Mouse (Mus musculus) MEL (cell line): ENCODE data around the gene Rimklb. TPM values are rescaled to one million over a fixed set of nuclear protein-coding genes. Genes with fewer than 3 reads are reported as not detected.

ENCODE experiments used
- DNase-seq: peaks from one replicate; pipeline ENCODE4 v3.0.0; 2011; ENCODE audit warnings: low read depth, low spot score
- H3K27ac ChIP-seq: 2 replicates; pipeline ENCODE4 v1.5.1; 2012; ENCODE audit warnings: low read depth, mild to moderate bottlenecking, control low read depth, low read length, moderate library complexity; ENCODE audit not compliant: control insufficient read depth
- H3K27me3 ChIP-seq, 2 experiments: fragments of 150-350 bp in 1 of 2; sonication (generic) in 1 of 2; 2 replicates each; pipeline ENCODE4 v1.6.1; 2012; ENCODE audit warnings: low read length in 2 of 2, mild to moderate bottlenecking in 2 of 2, improper control_type of control experiment in 1 of 2, moderate library complexity in 1 of 2; ENCODE audit not compliant: insufficient read depth in 2 of 2, control insufficient read depth in 1 of 2
- H3K36me3 ChIP-seq, 2 experiments: 2 replicates each; pipeline ENCODE4 v1.6.1; 2012 to 2014; ENCODE audit warnings: low read length in 2 of 2, improper control_type of control experiment in 1 of 2, inconsistent platforms in 1 of 2, mild to moderate bottlenecking in 1 of 2; ENCODE audit not compliant: insufficient read depth in 2 of 2, control insufficient read depth in 1 of 2
- H3K4me1 ChIP-seq, 2 experiments: fragments of 150-350 bp in 1 of 2; sonication (generic) in 1 of 2; 2 replicates each; pipeline ENCODE4 v1.6.1; 2012; ENCODE audit warnings: low read length in 2 of 2, improper control_type of control experiment in 1 of 2, mild to moderate bottlenecking in 1 of 2; ENCODE audit not compliant: insufficient read depth in 2 of 2, control insufficient read depth in 1 of 2
- H3K4me3 ChIP-seq, 2 experiments: fragments of 150-350 bp in 1 of 2; sonication (generic) in 1 of 2; 2 replicates each; pipeline ENCODE4 v1.5.1; 2012; ENCODE audit warnings: low read depth in 2 of 2, low read length in 2 of 2, mild to moderate bottlenecking in 2 of 2, moderate library complexity in 2 of 2, control low read depth in 1 of 2, improper control_type of control experiment in 1 of 2; ENCODE audit not compliant: control insufficient read depth in 1 of 2, insufficient read depth in 1 of 2
- H3K79me2 ChIP-seq: 2 replicates; pipeline ENCODE4 v1.6.1; 2012; ENCODE audit warnings: mild to moderate bottlenecking, low read length, moderate library complexity; ENCODE audit not compliant: control insufficient read depth, poor library complexity, insufficient read depth
- H3K9ac ChIP-seq: 2 replicates; pipeline ENCODE4 v1.6.1; 2012; ENCODE audit warnings: low read depth, mild to moderate bottlenecking, control low read depth, low read length, moderate library complexity; ENCODE audit not compliant: control insufficient read depth, poor library complexity, severe bottlenecking
- H3K9me3 ChIP-seq: fragments of 150-350 bp; sonication (generic); replicated peaks from 2 replicates; pipeline ENCODE4 v1.6.1; 2012; ENCODE audit warnings: mild to moderate bottlenecking, low read length, improper control_type of control experiment, moderate library complexity; ENCODE audit not compliant: insufficient read depth
- CTCF ChIP-seq, 3 experiments: IDR thresholded peaks in 2 of 3; conservative IDR thresholded peaks in 1 of 3; 2 replicates each; pipeline ENCODE4 v1.5.1; 2011 to 2012; ENCODE audit warnings: low read length in 3 of 3, low read depth in 2 of 3, mild to moderate bottlenecking in 2 of 3, improper control_type of control experiment in 1 of 3, inconsistent platforms in 1 of 3, mixed read lengths in 1 of 3, moderate library complexity in 1 of 3; ENCODE audit not compliant: control insufficient read depth in 1 of 3, insufficient read depth in 1 of 3, poor library complexity in 1 of 3, severe bottlenecking in 1 of 3
- E2F4 ChIP-seq: IDR thresholded peaks from 2 replicates; pipeline ENCODE4 v1.6.1; 2011; ENCODE audit warnings: low read depth, low read length, improper control_type of control experiment, borderline replicate concordance
- ELF1 ChIP-seq: IDR thresholded peaks from 2 replicates; pipeline ENCODE4 v1.6.1; 2014; ENCODE audit warnings: low read depth, mild to moderate bottlenecking, inconsistent platforms, low read length, improper control_type of control experiment, moderate library complexity
- EP300 ChIP-seq, 2 experiments: IDR thresholded peaks; 2 replicates each; pipeline ENCODE4 v1.6.1; 2011; ENCODE audit warnings: improper control_type of control experiment in 2 of 2, low read length in 2 of 2, low read depth in 1 of 2, mild to moderate bottlenecking in 1 of 2
- ETS1 ChIP-seq: IDR thresholded peaks from 2 replicates; pipeline ENCODE4 v1.6.1; 2012; ENCODE audit warnings: low read depth, mild to moderate bottlenecking, inconsistent platforms, low read length, improper control_type of control experiment, moderate library complexity
- GABPA ChIP-seq: IDR thresholded peaks from 2 replicates; pipeline ENCODE4 v1.6.1; 2012; ENCODE audit warnings: low read depth, mild to moderate bottlenecking, inconsistent platforms, low read length, improper control_type of control experiment, moderate library complexity
- GATA1 ChIP-seq: IDR thresholded peaks from 2 replicates; pipeline ENCODE4 v1.6.1; 2011; ENCODE audit warnings: low read depth, low read length, improper control_type of control experiment
- JUND ChIP-seq: IDR thresholded peaks from 2 replicates; pipeline ENCODE4 v1.6.1; 2011; ENCODE audit warnings: low read depth, mild to moderate bottlenecking, improper control_type of control experiment, low read length
- MAFK ChIP-seq: IDR thresholded peaks from 2 replicates; pipeline ENCODE4 v1.6.1; 2011; ENCODE audit warnings: low read depth, mild to moderate bottlenecking, low read length, improper control_type of control experiment, borderline replicate concordance
- MAZ ChIP-seq: IDR thresholded peaks from 2 replicates; pipeline ENCODE4 v1.6.1; 2012; ENCODE audit warnings: low read depth, mild to moderate bottlenecking, inconsistent platforms, low read length, improper control_type of control experiment
- MXI1 ChIP-seq: IDR thresholded peaks from 2 replicates; pipeline ENCODE4 v1.6.1; 2011; ENCODE audit warnings: mild to moderate bottlenecking, low read depth, low read length, improper control_type of control experiment
- NELFE ChIP-seq: IDR thresholded peaks from 2 replicates; pipeline ENCODE4 v1.6.1; 2011; ENCODE audit warnings: low read depth, low read length, improper control_type of control experiment
- NRF1 ChIP-seq: IDR thresholded peaks from 2 replicates; pipeline ENCODE4 v1.6.1; 2014; ENCODE audit warnings: low read depth, mild to moderate bottlenecking, inconsistent platforms, low read length, improper control_type of control experiment, moderate library complexity; ENCODE audit not compliant: poor library complexity, insufficient read depth, severe bottlenecking
- POLR2A ChIP-seq, 2 experiments: IDR thresholded peaks; 2 replicates each; pipeline ENCODE4 v1.6.1; 2011 to 2012; ENCODE audit warnings: low read length in 2 of 2, mild to moderate bottlenecking in 2 of 2, control low read depth in 1 of 2, improper control_type of control experiment in 1 of 2, low read depth in 1 of 2, moderate library complexity in 1 of 2; ENCODE audit not compliant: control insufficient read depth in 1 of 2, insufficient read depth in 1 of 2, poor library complexity in 1 of 2
- RAD21 ChIP-seq: IDR thresholded peaks from 2 replicates; pipeline ENCODE4 v1.6.1; 2011; ENCODE audit warnings: mild to moderate bottlenecking, low read depth, low read length, improper control_type of control experiment
- SMC3 ChIP-seq: IDR thresholded peaks from 2 replicates; pipeline ENCODE4 v1.6.1; 2011; ENCODE audit warnings: low read depth, low read length, improper control_type of control experiment
- TAL1 ChIP-seq: IDR thresholded peaks from 2 replicates; pipeline ENCODE4 v1.6.1; 2012; ENCODE audit warnings: mild to moderate bottlenecking, inconsistent platforms, low read length, moderate library complexity, mixed read lengths
- TBP ChIP-seq: IDR thresholded peaks from 2 replicates; pipeline ENCODE4 v1.8.0; 2011; ENCODE audit warnings: low read depth, low read length, improper control_type of control experiment
- TCF12 ChIP-seq: IDR thresholded peaks from 2 replicates; pipeline ENCODE4 v1.6.1; 2014; ENCODE audit warnings: low read depth, mild to moderate bottlenecking, inconsistent platforms, low read length, improper control_type of control experiment, moderate library complexity
- UBTF ChIP-seq: IDR thresholded peaks from 2 replicates; pipeline ENCODE4 v1.6.1; 2012; ENCODE audit warnings: low read depth, mild to moderate bottlenecking, inconsistent platforms, low read length, improper control_type of control experiment, moderate library complexity, borderline replicate concordance; ENCODE audit not compliant: insufficient read depth
- USF2 ChIP-seq, 2 experiments: IDR thresholded peaks; 2 replicates each; pipeline ENCODE4 v1.6.1; 2011 to 2012; ENCODE audit warnings: improper control_type of control experiment in 2 of 2, low read length in 2 of 2, borderline replicate concordance in 1 of 2, inconsistent platforms in 1 of 2, low read depth in 1 of 2, mild to moderate bottlenecking in 1 of 2; ENCODE audit not compliant: insufficient read depth in 1 of 2
- ZMIZ1 ChIP-seq: IDR thresholded peaks from 2 replicates; pipeline ENCODE4 v1.6.1; 2012; ENCODE audit warnings: low read depth, mild to moderate bottlenecking, inconsistent platforms, low read length, improper control_type of control experiment, moderate library complexity
- polyA plus RNA-seq, 2 experiments: library from polyadenylated mRNA; stranded (reverse) in 1 of 2; unstranded in 1 of 2; fragments of >175 nt in 1 of 2; fragments of >200 nt in 1 of 2; gene quantifications; 2 replicates each; pipeline versions ENCODE4 v1.2.1 to v1.2.4; 2012; ENCODE audit warnings: low replicate concordance in 2 of 2, low read depth in 1 of 2; ENCODE audit not compliant: insufficient read length in 2 of 2, insufficient read depth in 1 of 2, missing spikeins in 1 of 2
- total RNA-seq: library from RNA; depleted of rRNA; stranded (reverse); fragments of 300-350 nt; gene quantifications from 2 replicates; pipeline ENCODE4 v1.2.3, GENCODE M21; 2012

Rimklb gene
- total and polyA plus RNA-seq, 3 experiments = 0.04 to 0.08 TPM; not detected in 1

DNA sequence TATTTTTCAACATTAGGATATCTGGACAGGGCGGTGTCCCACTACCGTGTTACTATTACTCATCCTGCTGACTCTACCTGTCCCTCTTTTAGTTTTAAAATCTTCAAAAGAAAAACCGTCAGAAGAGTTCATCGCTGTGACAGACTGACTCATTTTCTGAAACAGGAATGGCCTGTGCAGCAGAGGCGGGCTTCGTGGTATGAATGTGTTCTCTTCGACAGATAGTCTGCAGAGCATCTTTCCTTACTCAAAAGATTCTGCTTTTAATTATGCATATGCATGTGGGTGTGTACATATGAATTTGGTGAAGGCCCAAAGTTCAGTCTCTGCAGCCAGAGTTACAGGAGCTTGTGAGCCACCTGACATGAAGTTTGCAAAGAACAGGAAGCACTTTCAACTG is 50.7 kb downstream of the Rimklb start (continued):
- no peak for TF ChIP-seq ETS1
- no peak for TF ChIP-seq USF2 (IDR thresholded peaks at IDR 0.05; ENCODE audit: borderline replicate concordance in 1 of 2, insufficient read depth in 1 of 2, low read depth in 1 of 2, low read length in 2 of 2)
- TF ChIP-seq ELF1 = no peak
- TF ChIP-seq GABPA = no peak
- TF ChIP-seq POLR2A (IDR thresholded peaks at IDR 0.05; ENCODE audit: control insufficient read depth in 1 of 2, insufficient read depth in 1 of 2, low read depth in 1 of 2, low read length in 2 of 2, poor library complexity in 1 of 2) = no peak

GRCm38 (mm10) chr6:122445215-122445614 is 53.3 kb downstream of the Rimklb start:
- H3K79me2 ChIP-seq = no peaks in the 10 kb centered on the region
- H3K4me3 ChIP-seq = no peak overlapping the region
- H3K4me1 ChIP-seq = no peaks in the 10 kb centered on the region
- no peaks in the 10 kb centered on the region for H3K9me3 ChIP-seq
- no peaks in the 10 kb centered on the region for H3K36me3 ChIP-seq
- DNase-seq = no peak
- no peak overlapping the region for H3K9ac ChIP-seq
- H3K27me3 ChIP-seq = peaks cover 2 to 6% of the 10 kb centered on the region in 2 experiments; a peak in 3 of 4 replicates
- TF ChIP-seq TCF12 (no peak), TAL1 (no peak), RAD21 (no peak), USF2 (IDR thresholded peaks at IDR 0.05; ENCODE audit: borderline replicate concordance in 1 of 2, insufficient read depth in 1 of 2, low read depth in 1 of 2, low read length in 2 of 2) (no peak), CTCF (IDR thresholded peaks at IDR 0.05 in 2 of 3, conservative IDR thresholded peaks at IDR 0.05 in 1 of 3; ENCODE audit: control insufficient read depth in 1 of 3, insufficient read depth in 1 of 3, low read depth in 2 of 3, low read length in 3 of 3, poor library complexity in 1 of 3, severe bottlenecking in 1 of 3) (no peak), E2F4 (no peak), NELFE (no peak), MXI1 (no peak), GATA1 (no peak), GABPA (no peak), MAFK (no peak), ZMIZ1 (no peak)
- no peak overlapping the region for H3K27ac ChIP-seq

- Histone ChIP-seq H3K4me3 (no peak overlapping the region), H3K27me3 (peaks cover 0 to 3% of the 10 kb centered on the region in 2 experiments; a peak in 3 of 4 replicates), H3K9me3 (no peaks in the 10 kb centered on the region), H3K27ac (no peak overlapping the region), H3K4me1 (no peaks in the 10 kb centered on the region), H3K36me3 (no peaks in the 10 kb centered on the region), H3K9ac (no peak overlapping the region), H3K79me2 (no peaks in the 10 kb centered on the region)
- no peak for DNase-seq
- TF ChIP-seq JUND = no peak
- TF ChIP-seq GATA1 = no peak
- TF ChIP-seq NRF1 = no peak
- no peak for TF ChIP-seq TBP
- TF ChIP-seq UBTF = no peak
- no peak for TF ChIP-seq ETS1
- no peak for TF ChIP-seq SMC3
- TF ChIP-seq GABPA = no peak
- TF ChIP-seq MAFK = no peak
- no peak for TF ChIP-seq MAZ
- no peak for TF ChIP-seq EP300 (IDR thresholded peaks at IDR 0.05; ENCODE audit: low read depth in 1 of 2, low read length in 2 of 2)
- TF ChIP-seq TAL1 = no peak
- TF ChIP-seq E2F4 = no peak
These were observed 57.8 kb downstream of the Rimklb start for GRCm38 (mm10) chr6:122440632-122441226.
